Mouse (Mus musculus) C2C12 (cell line): ENCODE data around the gene Nr1d2.
A peak's percentile ranks its signal among the peaks of the same experiment; 100 is the strongest.

Source experiments
- CEBPB ChIP-seq: IDR thresholded peaks from one replicate; pipeline ENCODE4 v1.6.1; 2011; ENCODE audit warnings: low read depth, mild to moderate bottlenecking, control low read depth, moderate library complexity
- CTCF ChIP-seq: IDR thresholded peaks from one replicate; pipeline ENCODE4 v1.5.1; 2011; ENCODE audit not compliant: control insufficient read depth, insufficient read depth, insufficient read length
- FOSL1 ChIP-seq: IDR thresholded peaks from one replicate; pipeline ENCODE4 v1.8.0; 2011; ENCODE audit warnings: mild to moderate bottlenecking, low read length; ENCODE audit not compliant: poor library complexity, insufficient read depth, severe bottlenecking
- MAX ChIP-seq: IDR thresholded peaks from one replicate; pipeline ENCODE4 v1.6.1; 2011; ENCODE audit warnings: mild to moderate bottlenecking, control low read depth
- MYOD1 ChIP-seq: IDR thresholded peaks from one replicate; pipeline ENCODE4 v1.6.1; 2011; ENCODE audit warnings: low read depth; ENCODE audit not compliant: control insufficient read depth, insufficient read length
- MYOG ChIP-seq: IDR thresholded peaks from one replicate; pipeline ENCODE4 v1.6.1; 2011; ENCODE audit not compliant: control insufficient read depth, insufficient read length; ENCODE audit errors: extremely low read depth
- USF1 ChIP-seq: IDR thresholded peaks from one replicate; pipeline ENCODE4 v1.6.1; 2011; ENCODE audit warnings: low read depth, mild to moderate bottlenecking, control low read depth, moderate library complexity

- TF ChIP-seq CTCF (peak; percentile 4), FOSL1 (no peak), MYOG (no peak), USF1 (no peak), MAX (no peak), MYOD1 (no peak), CEBPB (no peak)
These were observed 71.9 kb downstream of the Nr1d2 start for GRCm38 (mm10) chr14:18167041-18167440.
